27 mouse cellular contexts compared by ENCODE assay signal in genomic region chr1:147802759-147803158, GRCm38 (mm10).
"Had no signal": no experiment of that assay in that cellular context is flagged by ENCODE, and none has a peak within 500 bp of the region (broad histone marks: within the 10 kb centered on the region; RNA-seq: fewer than 3 reads in every experiment).

No protein-coding gene starts in this region.

- H3K9me3 ChIP-seq: heart, embryonic 13.5 days; heart, embryonic 15.5 days; hindbrain, embryonic 13.5 days; hindbrain, embryonic 15.5 days; kidney, embryonic 15.5 days; limb, embryonic 13.5 days; limb, embryonic 15.5 days; liver, embryonic 12.5 days had no signal

- ATAC-seq: hindbrain, postnatal 0 days; intestine, embryonic 16.5 days; liver, embryonic 12.5 days had no signal

- DNase-seq: gastrocnemius, postnatal 14 days; gastrocnemius, postnatal 36 days; heart, adult 11 months; heart, adult 2 months; heart, postnatal 14 days; heart, postnatal 36 days; kidney, adult 11 months; kidney, adult 2 months; kidney, adult 9 months; kidney, postnatal 14 days; kidney, postnatal 36 days; layer of hippocampus, adult 9-11 months; layer of hippocampus, postnatal 36 days; left cerebral cortex, postnatal 4 days had no signal

- H3K36me3 ChIP-seq: heart, embryonic 13.5 days; heart, embryonic 15.5 days; hindbrain, embryonic 13.5 days; hindbrain, embryonic 15.5 days; kidney, embryonic 15.5 days; limb, embryonic 13.5 days; limb, embryonic 15.5 days; liver, embryonic 12.5 days had no signal

- H3K27me3 ChIP-seq: heart, embryonic 13.5 days; heart, embryonic 15.5 days; hindbrain, embryonic 13.5 days; hindbrain, embryonic 15.5 days; kidney, embryonic 15.5 days; limb, embryonic 13.5 days; limb, embryonic 15.5 days; liver, embryonic 12.5 days had no signal

- H3K4me2 ChIP-seq: heart, embryonic 11.5 days; heart, embryonic 13.5 days; heart, embryonic 15.5 days; hindbrain, embryonic 13.5 days; hindbrain, embryonic 15.5 days; kidney, embryonic 15.5 days; limb, embryonic 13.5 days; limb, embryonic 15.5 days; liver, embryonic 12.5 days had no signal

- H3K9ac ChIP-seq: heart, embryonic 13.5 days; heart, embryonic 15.5 days; hindbrain, embryonic 13.5 days; hindbrain, embryonic 15.5 days; kidney, embryonic 15.5 days; limb, embryonic 13.5 days; limb, embryonic 15.5 days; liver, embryonic 12.5 days; liver, embryonic 14.5 days had no signal

- H3K4me1 ChIP-seq: heart, embryonic 13.5 days; heart, embryonic 15.5 days; hindbrain, embryonic 13.5 days; hindbrain, embryonic 15.5 days; kidney, embryonic 15.5 days; limb, embryonic 13.5 days; limb, embryonic 15.5 days; liver, embryonic 12.5 days had no signal

- H3K27ac ChIP-seq: heart, adult 2 months; heart, embryonic 13.5 days; heart, embryonic 15.5 days; hindbrain, embryonic 13.5 days; hindbrain, embryonic 15.5 days; hindbrain, postnatal 0 days; kidney, embryonic 15.5 days; kidney, postnatal 0 days; limb, embryonic 13.5 days; limb, embryonic 15.5 days; liver, embryonic 12.5 days; liver, embryonic 14.5 days had no signal

- H3K4me3 ChIP-seq: heart, adult 2 months; heart, embryonic 13.5 days; heart, embryonic 15.5 days; hindbrain, embryonic 13.5 days; hindbrain, embryonic 15.5 days; kidney, embryonic 15.5 days; limb, embryonic 13.5 days; limb, embryonic 15.5 days; liver, embryonic 12.5 days had no signal
